Mouse (Mus musculus): ENCODE data around the gene Gucy2g.

DNA sequence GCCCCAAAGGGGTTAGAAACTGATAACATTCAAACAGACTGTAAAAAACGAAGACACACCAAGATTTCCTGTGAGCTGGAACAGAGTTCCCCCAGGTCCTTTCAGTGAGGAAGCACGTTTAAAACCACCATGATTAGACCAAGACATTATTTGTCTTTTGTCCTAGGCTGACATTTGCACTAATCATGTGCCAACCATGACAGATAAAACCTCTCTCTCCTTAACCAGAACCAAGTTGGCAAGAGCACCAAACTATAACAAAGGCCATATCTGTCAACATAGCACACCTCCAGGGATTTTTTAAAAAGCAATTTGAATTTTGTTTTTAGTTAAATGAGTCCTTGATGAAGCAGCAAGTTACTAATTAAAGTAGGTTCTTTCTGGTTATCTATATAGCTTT lies 73.3 kb downstream of the Gucy2g start:
- TF ChIP-seq CTCF (conservative IDR thresholded peaks at IDR 0.05; ENCODE audit: insufficient read depth, insufficient read length, low read depth, low read length), result no peak
- no peak for TF ChIP-seq POLR2A (IDR thresholded peaks at IDR 0.05; ENCODE audit: low read depth, low read length)
